Mouse (Mus musculus): ENCODE data around the gene Micall2.

- no peak for TF ChIP-seq CTCF (IDR thresholded peaks at IDR 0.05; ENCODE audit: low read depth)
- no peak for TF ChIP-seq EP300 (IDR thresholded peaks at IDR 0.05; ENCODE audit: low read depth)
These were observed 17.2 kb downstream of the Micall2 start for GRCm38 (mm10) chr5:139718949-139719348.

Data from heart, postnatal 0 days (tissue).